Mouse (Mus musculus) heart, postnatal 0 days (tissue): ENCODE measurements around the gene Tpo. TPM values are rescaled to one million over a fixed set of nuclear protein-coding genes. Genes with fewer than 3 reads are reported as not detected.
A peak's percentile ranks its signal among the peaks of the same experiment; 100 is the strongest.

Experiments
- ATAC-seq: fragments of 200-750 bp; cut with Nextera tagmentation; 2 replicates; pipeline ENCODE4 v1.8.0; 2017; ENCODE audit warnings: low read depth, moderate number of reproducible peaks, moderate library complexity; ENCODE audit not compliant: insufficient read depth
- DNase-seq: peaks from one replicate; pipeline ENCODE4 v3.0.0-alpha.2; 2016; ENCODE audit warnings: low spot score
- H3K27ac ChIP-seq: fragments of 300-500 bp; sonication (generic); 2 replicates; pipeline ENCODE4 v1.5.1; 2014; ENCODE audit warnings: low read depth, mild to moderate bottlenecking
- H3K27me3 ChIP-seq: fragments of 300-500 bp; sonication (generic); 2 replicates; pipeline ENCODE4 v1.6.1; 2014; ENCODE audit warnings: low read length, mixed read lengths; ENCODE audit not compliant: control insufficient read depth, insufficient read depth
- H3K36me3 ChIP-seq: fragments of 300-500 bp; sonication (generic); replicated peaks from 2 replicates; pipeline ENCODE4 v1.6.1; 2014; ENCODE audit warnings: low read length, mixed read lengths; ENCODE audit not compliant: control insufficient read depth, insufficient read depth
- H3K4me1 ChIP-seq: fragments of 300-500 bp; sonication (generic); 2 replicates; pipeline ENCODE4 v1.6.1; 2014; ENCODE audit warnings: antibody characterized with exemption; ENCODE audit not compliant: control insufficient read depth, insufficient read depth
- H3K4me2 ChIP-seq: fragments of 300-500 bp; sonication (generic); 2 replicates; pipeline ENCODE4 v1.6.1; 2014; ENCODE audit warnings: low read depth, mild to moderate bottlenecking, low read length, moderate library complexity
- H3K4me3 ChIP-seq: fragments of 300-500 bp; sonication (generic); 2 replicates; pipeline ENCODE4 v1.5.1; 2014; ENCODE audit warnings: low read depth, low read length
- H3K9ac ChIP-seq: fragments of 300-500 bp; sonication (generic); replicated peaks from 2 replicates; pipeline ENCODE4 v1.6.1; 2014; ENCODE audit warnings: low read depth, low read length, mixed read lengths
- H3K9me3 ChIP-seq: fragments of 300-500 bp; sonication (generic); replicated peaks from 2 replicates; pipeline ENCODE4 v1.6.1; 2016; ENCODE audit warnings: low read length; ENCODE audit not compliant: control insufficient read depth
- CTCF ChIP-seq: IDR thresholded peaks from 2 replicates; pipeline ENCODE4 v1.5.1; 2016; ENCODE audit warnings: antibody characterized with exemption, control low read depth, low read depth
- EP300 ChIP-seq: IDR thresholded peaks from 2 replicates; pipeline ENCODE4 v1.6.1; 2016; ENCODE audit warnings: antibody characterized with exemption, low read depth
- WGBS: fragments of 180-500 bp; shearing (Covaris S2); extraction: QIAGEN DNeasy Blood & Tissue Kit; methylation state at CpG from one replicate; pipeline ENCODE4 v1.1.7; 2014; 5-methylcytosine and 5-hydroxymethylcytosine counted together
- polyA plus RNA-seq: library from polyadenylated mRNA; unstranded; fragments of >200 nt; fragmentation: Nextera tagmentation; extraction: Ambion mirVana; gene quantifications from 2 replicates; pipeline ENCODE4 v1.2.1, GENCODE M21; 2015
- total RNA-seq: library from RNA; depleted of rRNA; stranded (reverse); fragments of >200 nt; gene quantifications from 2 replicates; pipeline ENCODE4 v1.2.3, GENCODE M21; 2014; ENCODE audit warnings: low replicate concordance

Tpo gene
- total and polyA plus RNA-seq, 2 experiments from 2014 or later = not detected

DNA sequence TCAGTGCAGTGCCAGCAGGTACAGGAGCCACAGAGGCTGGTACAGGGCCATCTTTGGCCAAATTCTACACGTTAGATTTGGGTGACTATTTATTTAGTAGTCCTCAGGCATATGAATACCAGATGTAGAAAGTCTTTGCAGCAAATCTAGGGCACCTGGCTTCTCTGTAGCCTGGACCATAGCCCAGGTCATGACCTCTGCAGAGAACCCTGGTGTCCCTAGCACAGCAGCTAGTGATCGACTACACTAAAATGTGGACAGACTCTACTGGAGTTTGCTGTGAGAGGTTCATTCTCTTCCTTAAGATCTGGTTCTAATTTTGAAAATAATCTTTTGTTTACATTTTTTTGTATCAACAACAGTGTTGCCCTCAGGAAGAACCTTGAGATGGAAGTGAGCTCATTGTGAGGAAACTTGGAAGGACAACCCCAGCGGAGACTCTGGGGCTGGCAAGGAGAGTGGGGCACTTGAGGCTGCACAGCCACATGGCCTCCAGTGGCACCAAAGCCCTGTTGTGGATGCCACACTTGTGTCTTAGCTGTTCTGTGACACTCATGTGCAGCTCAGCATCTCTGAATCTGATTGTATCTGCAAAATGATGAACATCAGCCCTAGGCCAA, 104.6 kb downstream of the Tpo start:
- Histone ChIP-seq H3K36me3 (no peaks in the 10 kb centered on the region), H3K4me2 (no peak overlapping the region), H3K27me3 (no peaks in the 10 kb centered on the region), H3K27ac (no peak overlapping the region), H3K9ac (no peak overlapping the region), H3K9me3 (no peaks in the 10 kb centered on the region), H3K4me1 (no peaks in the 10 kb centered on the region; the same call in 1 of the 2 replicates), H3K4me3 (no peak overlapping the region)
- WGBS = 73% methylated on average over 3 of the region's 3 CpGs
- ATAC-seq = no peak
- no peak for DNase-seq
- no peak for TF ChIP-seq CTCF
- TF ChIP-seq EP300 = no peak

DNA sequence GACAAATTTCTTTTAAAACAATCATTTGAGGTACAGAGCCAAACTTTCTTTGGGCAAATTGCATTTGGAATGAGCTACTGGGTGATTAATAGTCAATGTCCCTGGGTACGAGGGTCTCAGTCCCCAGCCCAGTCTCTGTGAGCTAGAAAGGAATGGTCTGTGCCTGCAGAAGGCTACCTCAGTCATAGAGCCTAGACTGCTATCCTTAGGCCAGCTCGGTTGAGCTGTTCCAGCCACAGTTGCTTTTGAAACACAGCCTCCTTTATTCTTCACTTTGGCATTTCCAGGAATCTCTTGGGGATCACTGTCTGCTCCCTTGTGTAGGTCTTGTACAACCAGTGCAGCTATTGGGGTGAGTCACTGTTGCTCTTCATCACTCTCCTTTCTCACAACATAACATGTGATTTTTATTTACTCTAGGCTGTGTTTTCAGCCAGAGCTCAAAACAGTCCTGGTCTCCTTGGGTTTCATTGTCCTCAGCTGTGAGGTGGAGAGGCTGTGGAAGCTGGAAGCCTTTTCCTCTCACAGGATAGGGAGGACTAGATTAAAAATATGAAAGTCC, 108.1 kb downstream of the Tpo start:
- Histone ChIP-seq H3K27ac (peak overlapping the region; percentile 58), H3K9me3 (no peaks in the 10 kb centered on the region), H3K4me3 (no peak overlapping the region), H3K36me3 (0 out of 2 replicates have a peak, but pooled peaks cover 4% of the 10 kb centered on the region), H3K9ac (no peak overlapping the region), H3K27me3 (no peaks in the 10 kb centered on the region), H3K4me2 (no peak overlapping the region), H3K4me1 (no peaks in the 10 kb centered on the region; the same call in 1 of the 2 replicates)
- WGBS = 50% methylated on average over 2 of the region's 2 CpGs
- no peak for TF ChIP-seq CTCF
- TF ChIP-seq EP300 = no peak
- peak; percentile 27 for DNase-seq
- ATAC-seq = peak; percentile 51

DNA sequence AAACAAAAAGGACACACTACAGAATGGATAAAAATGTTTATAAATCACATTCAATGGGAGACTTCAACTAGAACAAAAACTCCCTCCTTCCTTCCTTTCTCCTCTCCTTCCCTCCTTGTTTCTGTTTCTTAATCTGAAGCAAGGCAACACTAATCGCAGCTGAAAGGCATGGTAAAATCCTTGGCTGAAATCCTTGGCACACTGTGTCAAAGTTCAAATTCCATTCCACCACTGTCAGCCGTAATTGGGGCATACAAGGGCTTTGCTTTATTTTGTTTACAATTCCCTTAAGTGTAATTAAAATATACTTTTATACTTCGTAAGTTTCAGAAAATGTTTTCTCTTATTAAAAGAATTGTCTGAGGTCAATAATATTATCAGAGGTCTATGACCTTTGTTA, 108.9 kb downstream of the Tpo start:
- DNase-seq (no peak), ATAC-seq (no peak)
- H3K4me2 ChIP-seq = no peak overlapping the region
- H3K27ac ChIP-seq = no peak overlapping the region
- H3K4me3 ChIP-seq = no peak overlapping the region
- H3K9me3 ChIP-seq = no peaks in the 10 kb centered on the region
- H3K4me1 ChIP-seq = no peaks in the 10 kb centered on the region; the same call in 1 of the 2 replicates
- TF ChIP-seq CTCF (no peak), EP300 (no peak)
- 52% methylated on average over 3 of the region's 3 CpGs for WGBS
- no peak overlapping the region for H3K9ac ChIP-seq
- no peaks in the 10 kb centered on the region for H3K27me3 ChIP-seq
- peaks cover 4% of the 10 kb centered on the region; the same call in 1 of the 2 replicates for H3K36me3 ChIP-seq

DNA sequence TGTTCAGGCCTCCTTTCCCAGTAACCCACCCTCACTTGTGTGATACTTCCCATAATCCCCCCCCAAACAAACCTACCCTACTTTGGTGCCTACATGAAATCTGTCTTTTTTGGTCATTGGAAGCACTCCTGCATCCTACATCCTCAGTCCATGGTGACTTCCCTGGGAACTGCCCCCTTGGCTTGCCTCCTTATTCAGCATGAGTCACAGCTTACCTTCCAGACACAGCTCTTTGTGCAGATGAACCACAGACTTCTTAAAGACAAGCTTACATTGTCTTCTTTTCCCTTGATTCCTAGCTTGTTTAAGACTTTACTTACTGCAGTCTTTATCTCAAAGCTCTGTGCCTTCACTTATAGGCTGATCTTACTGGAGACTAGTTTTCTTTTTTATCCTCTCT, 112.0 kb downstream of the Tpo start:
- Histone ChIP-seq H3K9ac (no peak overlapping the region), H3K27me3 (no peaks in the 10 kb centered on the region), H3K4me1 (no peaks in the 10 kb centered on the region), H3K4me3 (no peak overlapping the region), H3K27ac (no peak overlapping the region), H3K4me2 (no peak overlapping the region), H3K9me3 (no peaks in the 10 kb centered on the region), H3K36me3 (peaks cover 29% of the 10 kb centered on the region)
- no peak for TF ChIP-seq EP300
- no peak for TF ChIP-seq CTCF
- DNase-seq (no peak), ATAC-seq (no peak)

DNA sequence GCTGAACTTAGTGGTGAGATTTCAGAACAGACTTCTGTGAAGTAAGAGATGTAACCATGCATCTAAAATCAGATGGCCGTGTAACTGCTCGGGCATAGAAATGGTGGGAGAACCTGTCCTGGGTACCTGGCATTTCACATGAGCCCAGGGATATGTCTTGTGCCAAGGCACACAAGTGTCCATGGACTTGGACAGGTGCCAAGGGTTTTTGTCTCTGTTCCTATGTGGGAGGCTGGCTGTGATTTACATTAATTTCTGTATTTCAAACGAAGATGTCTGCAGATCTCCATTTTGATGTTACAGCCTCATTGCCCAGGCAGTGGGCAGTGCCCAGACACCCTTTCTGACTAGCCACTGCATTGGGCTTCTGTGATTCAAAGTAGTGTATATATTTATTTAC, 115.3 kb downstream of the Tpo start:
- H3K9me3 ChIP-seq = no peaks in the 10 kb centered on the region
- no peak overlapping the region for H3K4me2 ChIP-seq
- no peak for ATAC-seq
- WGBS = 70% methylated on average over 3 of the region's 3 CpGs
- H3K27me3 ChIP-seq = no peaks in the 10 kb centered on the region
- no peak overlapping the region for H3K4me3 ChIP-seq
- DNase-seq = no peak
- TF ChIP-seq EP300 (no peak), CTCF (no peak)
- peaks cover 62% of the 10 kb centered on the region for H3K36me3 ChIP-seq
- no peak overlapping the region for H3K27ac ChIP-seq
- no peaks in the 10 kb centered on the region for H3K4me1 ChIP-seq
- no peak overlapping the region for H3K9ac ChIP-seq

GRCm38 (mm10) chr12:30015501-30015900, 116.9 kb downstream of the Tpo start:
- WGBS = 84% methylated on average over 9 of the region's 9 CpGs
- Histone ChIP-seq H3K4me3 (no peak overlapping the region), H3K4me2 (no peak overlapping the region), H3K36me3 (peaks cover 74% of the 10 kb centered on the region), H3K9ac (no peak overlapping the region), H3K27me3 (no peaks in the 10 kb centered on the region), H3K4me1 (no peaks in the 10 kb centered on the region), H3K9me3 (no peaks in the 10 kb centered on the region), H3K27ac (no peak overlapping the region)
- no peak for ATAC-seq
- TF ChIP-seq CTCF (no peak), EP300 (no peak)
- no peak for DNase-seq
